Mouse (Mus musculus) common myeloid progenitor, adult 5-6 weeks (primary cell): ENCODE measurements at regions not wholly inside any gene's neighbourhood (a gene's known extent, or its start where the extent isn't known, plus 50 kb on each side); places are given as distances from the start of the nearest gene placed in this dataset.

Experiments used
- ATAC-seq: replicated peaks from 2 replicates; pipeline ENCODE4 v1.8.0; 2016; ENCODE audit warnings: low read depth, mild to moderate bottlenecking, moderate TSS enrichment, inconsistent platforms; ENCODE audit not compliant: poor library complexity, severe bottlenecking

GRCm38 (mm10) chr16:93533205-93533604 is 70.7 kb downstream of the Setd4 start:
- no peak for ATAC-seq

- 0 out of 2 replicates have a peak, but pooled peaks have one; percentile 22 for ATAC-seq
These were observed 71.9 kb downstream of the Setd4 start for GRCm38 (mm10) chr16:93531937-93532336.

- no peak for ATAC-seq
These were observed 81.4 kb downstream of the Setd4 start for GRCm38 (mm10) chr16:93522485-93522884.

- ATAC-seq = no peak
These were observed 83.4 kb downstream of the Setd4 start for GRCm38 (mm10) chr16:93520481-93520880.

GRCm38 (mm10) chr16:93518620-93519019 is 85.2 kb downstream of the Setd4 start:
- no peak for ATAC-seq

- no peak for ATAC-seq
These were observed 87.1 kb downstream of the Setd4 start for GRCm38 (mm10) chr16:93516793-93517192.

- ATAC-seq = no peak
These were observed 88.4 kb downstream of the Setd4 start for GRCm38 (mm10) chr16:93515456-93515941.

GRCm38 (mm10) chr16:93513616-93514041 is 90.2 kb downstream of the Setd4 start:
- ATAC-seq = no peak

- ATAC-seq = no peak
These were observed 91.9 kb downstream of the Setd4 start for GRCm38 (mm10) chr16:93511988-93512387.

GRCm38 (mm10) chr16:93511517-93511916 is 92.3 kb downstream of the Setd4 start:
- ATAC-seq = no peak

GRCm38 (mm10) chr16:93498800-93499199 is 105.1 kb downstream of the Setd4 start:
- ATAC-seq = no peak

GRCm38 (mm10) chr16:93493337-93494002 is 110.4 kb downstream of the Setd4 start:
- no peak for ATAC-seq

GRCm38 (mm10) chr16:93486646-93487550 is 117.0 kb downstream of the Setd4 start:
- no peak for ATAC-seq

GRCm38 (mm10) chr16:93469957-93470356 is 133.9 kb downstream of the Setd4 start:
- ATAC-seq = no peak

GRCm38 (mm10) chr16:93465741-93466140 is 138.1 kb downstream of the Setd4 start:
- no peak for ATAC-seq

GRCm38 (mm10) chr16:93464898-93465297 is 139.0 kb downstream of the Setd4 start:
- ATAC-seq = no peak

- no peak for ATAC-seq
These were observed 140.5 kb downstream of the Setd4 start for GRCm38 (mm10) chr16:93463405-93463804.

- ATAC-seq = no peak
These were observed 141.6 kb downstream of the Setd4 start for GRCm38 (mm10) chr16:93462286-93462610.

GRCm38 (mm10) chr16:93461406-93462285 is 142.2 kb downstream of the Setd4 start:
- no peak for ATAC-seq

- no peak for ATAC-seq
These were observed 144.2 kb downstream of the Setd4 start for GRCm38 (mm10) chr16:93459497-93460240.
